Mouse (Mus musculus): ENCODE results near the gene Gstp1. TPM values are rescaled to one million over a fixed set of nuclear protein-coding genes. Genes with fewer than 3 reads are reported as not detected.
"Not testable (repeated sequence)": the region's sequence is repeated elsewhere in the genome, so short reads cannot be mapped to it uniquely, and the experiment has no call there.

Gstp1 gene
- polyA plus RNA-seq, 1 experiment from 2014 or later = 793 TPM

- H3K4me3 ChIP-seq (replicated peaks; ENCODE audit: low read length) = no peak overlapping the region
- WGBS = 21% methylated on average over 4 of the region's 4 CpGs
- no peak for ATAC-seq (ENCODE audit: insufficient read depth, low FRiP score)
- no peak overlapping the region for H3K27ac ChIP-seq (ENCODE audit: low read length)
- no peaks in the 10 kb centered on the region for H3K9me3 ChIP-seq (replicated peaks; ENCODE audit: control insufficient read depth, low read length)
- no peaks in the 10 kb centered on the region for H3K27me3 ChIP-seq (ENCODE audit: control insufficient read depth, insufficient read depth, low read length)
- no peak overlapping the region for H3K9ac ChIP-seq (ENCODE audit: low read length)
- no peaks in the 10 kb centered on the region for H3K4me1 ChIP-seq (ENCODE audit: control insufficient read depth, insufficient read depth, low read length)
- no peaks in the 10 kb centered on the region for H3K36me3 ChIP-seq (ENCODE audit: control insufficient read depth, insufficient read depth, low read length)
- no peak overlapping the region for H3K4me2 ChIP-seq (ENCODE audit: low read depth, low read length)
Measured at GRCm38 (mm10) chr19:4047859-4048258, 10.1 kb upstream of the Gstp1 start.

DNA sequence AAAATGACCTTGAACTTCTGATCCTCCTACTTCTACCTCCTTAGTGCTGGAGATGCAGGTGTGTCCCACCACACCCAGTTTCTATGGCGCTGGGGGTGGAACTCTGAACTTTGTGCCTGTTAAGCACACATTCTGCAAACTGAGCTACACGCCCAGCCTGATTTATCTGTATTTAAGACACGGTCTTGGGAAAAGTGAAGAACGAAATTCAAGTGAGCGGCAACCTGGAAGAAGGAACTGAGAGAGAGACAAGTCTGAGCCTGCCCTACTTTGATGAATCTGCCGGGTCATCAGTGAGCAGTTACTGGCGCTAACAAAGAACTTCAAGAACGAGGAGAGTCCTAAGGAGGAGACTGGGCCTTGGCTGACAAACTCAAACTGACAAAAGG is 9.1 kb upstream of the Gstp1 start:
- H3K9ac ChIP-seq (ENCODE audit: low read length) = no peak overlapping the region
- peak overlapping the region; percentile 92 for H3K27ac ChIP-seq (ENCODE audit: low read length)
- H3K4me1 ChIP-seq (ENCODE audit: control insufficient read depth, insufficient read depth, low read length) = no peaks in the 10 kb centered on the region
- no peak overlapping the region for H3K4me3 ChIP-seq (replicated peaks; ENCODE audit: low read length)
- no peaks in the 10 kb centered on the region for H3K27me3 ChIP-seq (ENCODE audit: control insufficient read depth, insufficient read depth, low read length)
- 56% methylated on average over 8 of the region's 8 CpGs for WGBS
- H3K36me3 ChIP-seq (ENCODE audit: control insufficient read depth, insufficient read depth, low read length) = no peaks in the 10 kb centered on the region
- H3K9me3 ChIP-seq (replicated peaks; ENCODE audit: control insufficient read depth, low read length) = no peaks in the 10 kb centered on the region
- H3K4me2 ChIP-seq (ENCODE audit: low read depth, low read length) = peak overlapping the region; percentile 27; the same call in 1 of the 2 replicates
- ATAC-seq (ENCODE audit: insufficient read depth, low FRiP score) = peak; percentile 69

DNA sequence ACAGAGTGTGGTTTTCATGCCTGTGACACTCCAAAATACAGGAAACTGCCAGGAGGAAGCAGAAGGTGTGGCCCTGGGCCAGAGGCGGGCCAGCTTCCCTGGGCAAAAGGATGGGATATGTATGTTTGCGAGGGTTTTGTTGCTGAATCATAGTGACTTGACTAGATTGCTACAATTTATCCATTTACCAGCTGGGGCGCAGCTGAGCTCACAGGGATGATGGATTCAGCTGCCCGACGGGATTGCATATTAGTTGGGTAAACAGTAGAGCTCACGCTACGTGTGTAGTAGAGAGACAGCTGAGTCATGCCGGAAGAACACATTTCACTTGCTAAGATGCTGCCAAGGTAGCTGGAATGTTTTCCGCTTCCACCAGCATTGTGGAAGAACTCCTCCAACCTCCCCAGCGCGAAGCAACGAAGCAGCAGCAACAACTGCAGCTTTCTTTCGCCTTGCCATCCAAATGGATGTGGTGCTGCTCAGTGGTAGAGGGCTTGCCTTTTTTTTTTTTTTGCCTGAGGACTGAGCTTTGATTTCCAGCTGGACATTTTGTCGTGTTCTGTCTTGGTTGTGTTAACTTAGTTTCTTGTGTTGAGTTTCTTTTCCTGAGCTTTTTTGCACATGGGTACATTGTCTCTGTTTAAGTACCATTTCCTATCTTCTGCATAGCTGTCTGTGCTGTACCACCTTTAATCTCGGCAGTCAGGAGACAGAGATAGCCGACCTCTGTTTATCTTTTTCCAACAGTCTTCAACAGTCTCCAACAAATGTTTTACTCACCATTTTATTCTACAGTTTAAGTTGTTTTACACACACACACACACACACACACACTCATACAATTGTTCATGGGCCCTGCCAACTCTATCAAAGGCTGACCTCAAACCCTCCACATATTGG is 8.4 kb upstream of the Gstp1 start, which contains the start of gene Gstp2:
Gstp2 (minus strand) TSS at position 58 of the 900 bp plus-strand sequence.
- no peaks in the 10 kb centered on the region for H3K27me3 ChIP-seq (ENCODE audit: control insufficient read depth, insufficient read depth, low read length)
- 19% methylated on average over 16 of the region's 16 CpGs for WGBS
- H3K9me3 ChIP-seq (replicated peaks; ENCODE audit: control insufficient read depth, low read length) = no peaks in the 10 kb centered on the region
- H3K9ac ChIP-seq (ENCODE audit: low read length) = no peak within 1 kb of the TSS
- no peaks in the 10 kb centered on the region for H3K4me1 ChIP-seq (ENCODE audit: control insufficient read depth, insufficient read depth, low read length)
- ATAC-seq (ENCODE audit: insufficient read depth, low FRiP score) = peak; percentile 89; the same call in 1 of the 2 replicates
- H3K27ac ChIP-seq (ENCODE audit: low read length) = peak within 1 kb of the TSS; percentile 92
- no peak within 1 kb of the TSS for H3K4me3 ChIP-seq (replicated peaks; ENCODE audit: low read length)
- H3K4me2 ChIP-seq (ENCODE audit: low read depth, low read length) = peak within 1 kb of the TSS; percentile 41; the same call in 1 of the 2 replicates
- H3K36me3 ChIP-seq (ENCODE audit: control insufficient read depth, insufficient read depth, low read length) = no peaks in the 10 kb centered on the region

GRCm38 (mm10) chr19:4044109-4044508 is 6.3 kb upstream of the Gstp1 start:
- not testable (repeated sequence) for H3K9ac ChIP-seq (ENCODE audit: low read length); H3K4me3 ChIP-seq (replicated peaks; ENCODE audit: low read length); H3K4me1 ChIP-seq (ENCODE audit: control insufficient read depth, insufficient read depth, low read length); ATAC-seq (ENCODE audit: insufficient read depth, low FRiP score); H3K27me3 ChIP-seq (ENCODE audit: control insufficient read depth, insufficient read depth, low read length); H3K36me3 ChIP-seq (ENCODE audit: control insufficient read depth, insufficient read depth, low read length); H3K4me2 ChIP-seq (ENCODE audit: low read depth, low read length); H3K9me3 ChIP-seq (replicated peaks; ENCODE audit: control insufficient read depth, low read length); H3K27ac ChIP-seq (ENCODE audit: low read length)
- 77% methylated on average over 5 of the region's 5 CpGs for WGBS

DNA sequence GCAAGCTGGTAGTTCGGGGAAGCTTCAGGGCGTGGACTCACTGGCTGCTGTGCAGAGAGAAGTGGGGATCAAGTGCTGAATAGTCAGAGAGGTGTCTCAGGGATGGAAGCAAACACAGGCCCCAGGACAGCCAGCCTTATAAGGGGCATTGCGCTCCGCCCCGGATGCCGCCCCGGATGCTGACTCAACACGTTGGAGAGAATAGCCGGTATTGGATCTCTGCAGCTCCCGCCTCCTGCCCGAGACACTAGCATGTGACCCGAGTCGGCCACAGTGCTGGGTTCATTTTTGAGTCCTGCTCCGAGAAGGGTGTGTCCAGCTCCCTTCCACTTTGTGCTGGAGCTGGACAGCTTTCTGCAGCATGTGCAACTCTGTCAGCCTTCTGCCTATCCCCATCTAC is 4.3 kb upstream of the Gstp1 start:
- H3K9me3 ChIP-seq (replicated peaks; ENCODE audit: control insufficient read depth, low read length) = no peaks in the 10 kb centered on the region
- no peak for ATAC-seq (ENCODE audit: insufficient read depth, low FRiP score)
- no peak overlapping the region; the same call in 1 of the 2 replicates for H3K27ac ChIP-seq (ENCODE audit: low read length)
- no peaks in the 10 kb centered on the region for H3K27me3 ChIP-seq (ENCODE audit: control insufficient read depth, insufficient read depth, low read length)
- peaks cover 3% of the 10 kb centered on the region; the same call in 1 of the 2 replicates for H3K4me1 ChIP-seq (ENCODE audit: control insufficient read depth, insufficient read depth, low read length)
- 0 out of 2 replicates have a peak overlapping the region, but pooled peaks have one; percentile 1 for H3K9ac ChIP-seq (ENCODE audit: low read length)
- H3K4me2 ChIP-seq (ENCODE audit: low read depth, low read length) = no peak overlapping the region
- no peaks in the 10 kb centered on the region for H3K36me3 ChIP-seq (ENCODE audit: control insufficient read depth, insufficient read depth, low read length)
- no peak overlapping the region for H3K4me3 ChIP-seq (replicated peaks; ENCODE audit: low read length)
- WGBS = 51% methylated on average over 14 of the region's 14 CpGs

GRCm38 (mm10) chr19:4041500-4041899 is 3.7 kb upstream of the Gstp1 start:
- not testable (repeated sequence) for H3K36me3 ChIP-seq (ENCODE audit: control insufficient read depth, insufficient read depth, low read length); H3K27me3 ChIP-seq (ENCODE audit: control insufficient read depth, insufficient read depth, low read length); H3K4me2 ChIP-seq (ENCODE audit: low read depth, low read length); H3K4me1 ChIP-seq (ENCODE audit: control insufficient read depth, insufficient read depth, low read length); H3K4me3 ChIP-seq (replicated peaks; ENCODE audit: low read length); ATAC-seq (ENCODE audit: insufficient read depth, low FRiP score); H3K9me3 ChIP-seq (replicated peaks; ENCODE audit: control insufficient read depth, low read length); H3K27ac ChIP-seq (ENCODE audit: low read length)
- 0 out of 2 replicates have a peak overlapping the region, but pooled peaks have one; percentile 1 for H3K9ac ChIP-seq (ENCODE audit: low read length)
- WGBS = 89% methylated on average over 3 of the region's 4 CpGs

GRCm38 (mm10) chr19:4040941-4041340 is 3.2 kb upstream of the Gstp1 start:
- H3K4me2 ChIP-seq (ENCODE audit: low read depth, low read length); H3K36me3 ChIP-seq (ENCODE audit: control insufficient read depth, insufficient read depth, low read length); H3K27ac ChIP-seq (ENCODE audit: low read length); H3K4me3 ChIP-seq (replicated peaks; ENCODE audit: low read length); H3K9ac ChIP-seq (ENCODE audit: low read length); ATAC-seq (ENCODE audit: insufficient read depth, low FRiP score); H3K9me3 ChIP-seq (replicated peaks; ENCODE audit: control insufficient read depth, low read length); H3K27me3 ChIP-seq (ENCODE audit: control insufficient read depth, insufficient read depth, low read length): not testable (repeated sequence)
- WGBS = 83% methylated on average over 5 of the region's 5 CpGs
- peaks cover 11% of the 10 kb centered on the region for H3K4me1 ChIP-seq (ENCODE audit: control insufficient read depth, insufficient read depth, low read length)

DNA sequence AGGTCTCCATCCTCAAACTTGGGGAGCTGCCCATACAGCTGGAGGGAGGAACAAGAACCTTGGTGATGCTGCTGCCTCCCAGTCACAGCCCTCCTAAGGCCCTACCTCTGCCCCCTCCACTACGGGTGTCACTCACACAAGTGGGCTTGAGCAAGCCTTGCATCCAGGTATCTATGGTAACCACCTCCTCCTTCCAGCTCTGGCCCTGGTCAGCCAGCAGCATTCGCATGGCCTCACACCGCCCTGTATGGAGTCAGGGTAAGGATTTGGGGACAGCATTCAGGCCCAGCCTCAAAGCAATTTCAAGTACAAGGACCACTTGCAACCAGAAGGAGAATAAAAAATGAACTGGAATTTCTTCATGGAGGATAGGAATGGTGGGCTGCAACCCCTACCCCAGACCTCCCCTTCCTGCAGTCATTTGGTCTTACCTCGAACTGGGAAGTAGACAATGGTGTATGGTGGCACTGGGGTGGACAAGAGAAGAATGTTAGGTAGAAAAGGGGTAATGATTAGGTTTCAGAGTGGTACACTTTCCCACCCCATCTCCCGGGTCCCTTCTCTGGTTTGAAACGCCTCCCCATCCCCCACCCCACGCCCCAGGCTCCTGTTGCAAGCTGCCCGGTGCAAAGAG is 514 bp downstream of the Gstp1 start:
- WGBS = 21% methylated on average over 7 of the region's 8 CpGs
- Histone ChIP-seq H3K4me3 (replicated peaks; ENCODE audit: low read length) (peak overlapping the region; percentile 89), H3K4me2 (ENCODE audit: low read depth, low read length) (peak overlapping the region; percentile 90), H3K27ac (ENCODE audit: low read length) (peak overlapping the region; percentile 90), H3K4me1 (ENCODE audit: control insufficient read depth, insufficient read depth, low read length) (peaks cover 12% of the 10 kb centered on the region), H3K9ac (ENCODE audit: low read length) (peak overlapping the region; percentile 94)
- H3K27me3 ChIP-seq (ENCODE audit: control insufficient read depth, insufficient read depth, low read length); H3K36me3 ChIP-seq (ENCODE audit: control insufficient read depth, insufficient read depth, low read length); ATAC-seq (ENCODE audit: insufficient read depth, low FRiP score); H3K9me3 ChIP-seq (replicated peaks; ENCODE audit: control insufficient read depth, low read length): not testable (repeated sequence)
